ENCODE assay signal across 20 mouse cellular contexts in genomic region chr5:17328946-17329566, GRCm38 (mm10). TPM values are rescaled to one million over a fixed set of nuclear protein-coding genes. Genes with fewer than 3 reads are reported as not detected.
"Had no signal": no experiment of that assay in that cellular context is flagged by ENCODE, and none has a peak within 500 bp of the region (broad histone marks: within the 10 kb centered on the region; RNA-seq: fewer than 3 reads in every experiment).

No protein-coding gene starts in this region.

- H3K27ac ChIP-seq: left cerebral cortex, adult 2 months; limb, embryonic 10.5 days; liver, embryonic 15.5 days; lung, embryonic 15.5 days; midbrain, embryonic 13.5 days; neural tube, embryonic 15.5 days; stomach, postnatal 0 days had no signal

- H3K4me3 ChIP-seq: left cerebral cortex, adult 2 months; limb, embryonic 10.5 days; liver, embryonic 15.5 days; lung, embryonic 15.5 days; midbrain, embryonic 13.5 days; neural tube, embryonic 15.5 days had no signal

- DNase-seq: kidney, adult 18-20 months; lung, postnatal 36 days; thymus, postnatal 4 days had no signal

- H3K4me1 ChIP-seq: limb, embryonic 10.5 days; liver, embryonic 15.5 days; lung, embryonic 15.5 days; midbrain, embryonic 13.5 days; neural tube, embryonic 15.5 days had no signal

RNA-seq across cellular contexts. Expression of gene Speer4f2, which starts 43.9 kb away (rescaled TPM):
- total RNA-seq: layer of hippocampus, adult 8-10 months; layer of hippocampus, postnatal 25 days; left cerebral cortex, adult 2 months; left cerebral cortex, postnatal 14 days; megakaryocyte progenitor cell, adult 5-6 weeks; midbrain, postnatal 0 days had no signal
- polyA plus RNA-seq: intestine, embryonic 14.5 days; large intestine, adult 2 months; limb, embryonic 10.5 days; limb, embryonic 14.5 days; liver, embryonic 11.5 days; liver, embryonic 15.5 days; lung, embryonic 15.5 days; midbrain, embryonic 13.5 days; midbrain, postnatal 0 days; neural tube, embryonic 11.5 days; neural tube, embryonic 15.5 days; stomach, postnatal 0 days had no signal
